Mouse (Mus musculus): ENCODE data around the gene Pcnx3.

DNA sequence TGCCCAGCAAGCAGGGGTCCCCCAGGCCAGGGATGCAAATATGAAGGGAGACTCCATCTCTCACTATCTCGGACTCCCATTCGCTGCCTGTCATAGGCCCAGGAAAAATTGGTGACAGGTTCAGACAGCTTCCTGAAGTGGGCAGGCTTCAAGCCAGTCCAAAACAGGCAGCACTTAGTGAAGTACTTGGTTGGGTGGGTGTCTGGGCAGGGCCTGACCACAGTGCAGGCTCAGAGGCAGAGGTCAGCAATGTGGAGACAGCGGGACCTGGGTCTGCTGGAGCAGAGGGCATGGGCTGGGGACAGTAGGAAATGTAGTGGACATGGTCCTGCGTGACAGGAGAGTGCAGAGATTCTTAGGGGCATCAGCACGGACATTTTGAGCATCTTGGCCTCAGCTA lies 2.9 kb upstream of the Pcnx3 start:
- no peak for TF ChIP-seq ZC3H11A (IDR thresholded peaks at IDR 0.05; ENCODE audit: low read depth, low read length)
- TF ChIP-seq CTCF (conservative IDR thresholded peaks at IDR 0.05 in 1 of 2, IDR thresholded peaks at IDR 0.05 in 1 of 2; ENCODE audit: low read depth in 2 of 2, low read length in 2 of 2) = no peak
- TF ChIP-seq MEF2A (IDR thresholded peaks at IDR 0.05; ENCODE audit: borderline replicate concordance, low read depth, low read length) = no peak
- TF ChIP-seq E2F4 (IDR thresholded peaks at IDR 0.05; ENCODE audit: insufficient replicate concordance, low read depth, low read length) = no peak
- no peak for TF ChIP-seq ZNF384 (IDR thresholded peaks at IDR 0.05; ENCODE audit: low read depth, low read length)
- no peak for TF ChIP-seq NRF1 (IDR thresholded peaks at IDR 0.05; ENCODE audit: low read depth, low read length)
